Mouse (Mus musculus) spleen, adult 2 months (tissue): Measurements from ENCODE around the gene Pitpnm3.

Experiments used
- CTCF ChIP-seq: fragments of 200-500 bp; IDR thresholded peaks from 2 replicates; pipeline ENCODE4 v1.5.1; 2011; ENCODE audit warnings: mild to moderate bottlenecking, inconsistent platforms; ENCODE audit not compliant: insufficient read depth, insufficient read length, insufficient replicate concordance; ENCODE audit errors: extremely low read depth
- POLR2A ChIP-seq: fragments of 200-500 bp; IDR thresholded peaks from 2 replicates; pipeline ENCODE4 v1.6.1; 2011; ENCODE audit warnings: low read depth, low read length, inconsistent platforms

DNA sequence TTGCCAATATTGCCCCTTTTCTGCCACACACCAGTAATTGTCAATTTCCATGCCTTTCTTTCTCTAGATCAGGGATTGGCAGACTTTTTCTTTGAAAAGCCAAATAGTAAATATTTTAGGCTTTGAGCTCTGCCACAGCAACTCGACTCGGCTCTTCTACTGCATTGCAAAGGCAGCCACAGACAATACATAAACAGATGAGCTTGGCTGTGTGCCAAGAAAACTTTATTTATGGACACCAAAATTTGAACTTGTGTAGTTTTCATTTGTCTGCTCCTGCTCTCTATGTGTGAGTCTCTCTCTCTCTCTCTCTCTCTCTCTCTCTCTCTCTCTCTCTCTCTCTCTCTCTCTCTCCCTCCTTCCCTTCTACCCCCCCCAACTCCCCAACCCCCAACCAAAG is 80.4 kb downstream of the Pitpnm3 start:
- TF ChIP-seq CTCF (no peak), POLR2A (no peak)
